Mouse (Mus musculus) T-helper 2 cell (primary cell): ENCODE measurements around the gene Gramd4.

Experiments used
- in situ Hi-C: fragments of 300-600 bp; cut with MboI, MseI; formaldehyde crosslinking; loops from one replicate; pipeline ENCODE4 v1.15.1; 2025; ENCODE audit warnings: high pct_unique_total_duplicates

The Gramd4 gene

DNA sequence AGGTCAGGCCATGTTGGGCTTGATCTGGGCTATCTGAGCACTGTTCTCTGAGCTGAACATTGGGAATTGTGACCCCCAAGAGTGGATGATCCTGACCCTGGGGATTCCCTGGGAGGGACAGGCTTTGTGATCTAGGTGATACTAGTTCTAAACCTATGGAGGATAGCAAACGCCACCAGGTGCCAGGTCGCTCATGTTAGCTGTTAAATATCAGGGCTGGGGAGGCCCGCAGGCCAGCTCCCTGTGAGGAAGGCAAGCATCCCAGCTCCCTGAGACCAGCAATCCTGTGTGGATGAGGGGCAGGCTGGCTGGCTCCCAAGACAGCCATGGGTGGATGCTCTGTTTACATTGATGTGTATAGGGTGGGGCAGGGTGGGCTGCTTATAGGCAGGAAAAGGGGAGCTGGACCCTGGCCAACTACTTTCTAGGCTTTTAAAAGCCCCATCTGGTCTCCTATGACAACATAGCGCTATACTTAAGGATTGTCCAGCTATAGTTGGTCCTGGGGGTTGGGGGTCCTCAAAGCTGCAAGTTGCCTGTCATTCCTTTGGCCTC is 10.5 kb downstream of the Gramd4 start:
- in situ Hi-C loops = loop anchor here (5.0 kb wide), 1 partner anchor 46 kb away; no protein-coding TSS in a partner anchor

DNA sequence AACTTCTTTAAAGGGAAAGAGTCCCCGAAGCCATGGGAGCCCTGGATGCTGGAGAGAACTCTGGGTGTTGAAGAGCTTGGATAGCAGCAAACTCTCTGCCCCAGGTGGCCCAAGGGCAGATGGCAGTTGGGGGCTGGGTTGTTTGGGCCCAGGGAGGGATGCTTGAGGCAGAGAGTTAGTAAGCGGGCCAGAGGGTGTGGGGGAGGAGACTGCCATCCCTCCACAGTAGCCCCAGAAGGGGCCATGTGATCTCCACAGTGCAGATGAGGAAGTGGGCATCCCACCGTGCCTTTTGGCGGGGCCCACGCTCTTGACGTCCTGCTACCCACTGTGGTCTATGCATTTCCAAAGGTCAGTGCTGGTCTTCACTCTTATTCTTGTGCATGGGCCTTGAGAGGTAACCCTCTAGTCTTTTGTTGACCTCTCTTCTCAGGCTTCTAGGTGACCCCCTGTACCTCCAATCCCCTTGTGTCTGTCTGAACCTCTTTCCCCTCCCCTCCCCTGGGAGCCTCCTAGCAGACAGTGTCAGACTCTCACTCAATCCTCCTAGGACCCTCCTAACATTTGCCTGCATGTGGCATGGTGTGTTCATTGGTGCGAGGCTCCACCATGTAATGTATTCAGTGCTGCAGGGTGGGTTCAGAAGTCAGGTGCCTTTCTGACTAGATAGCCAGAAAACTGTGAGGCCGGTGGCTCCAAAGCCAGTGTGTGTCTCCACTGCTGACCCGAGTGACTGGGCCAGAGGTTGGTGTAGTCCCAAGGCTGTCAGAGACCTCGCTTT is 11.7 kb downstream of the Gramd4 start:
- in situ Hi-C loops = loop anchor here (5.0 kb wide), 1 partner anchor 47 kb away; no protein-coding TSS in a partner anchor

DNA sequence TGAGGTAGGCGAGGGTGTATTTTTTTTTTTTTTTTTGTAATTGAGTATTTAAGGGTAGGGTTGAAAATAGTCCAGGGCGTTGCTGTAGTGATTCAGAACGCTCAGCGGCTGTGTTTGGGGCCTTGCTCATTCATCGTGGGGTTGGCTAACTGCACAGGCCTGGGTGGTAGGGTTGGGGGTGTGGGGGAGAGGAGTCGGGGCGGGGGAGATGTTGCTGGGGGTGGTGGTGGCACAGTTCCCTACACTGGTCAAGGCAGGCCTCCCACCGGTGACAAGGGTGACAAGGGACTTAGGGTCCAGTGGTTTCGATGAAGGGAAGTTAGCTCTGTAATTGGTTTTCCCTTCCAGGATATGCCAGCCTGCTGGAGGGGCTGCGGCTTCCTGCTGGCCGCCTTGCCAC is 12.9 kb downstream of the Gramd4 start:
- in situ Hi-C loops = no loop called here

DNA sequence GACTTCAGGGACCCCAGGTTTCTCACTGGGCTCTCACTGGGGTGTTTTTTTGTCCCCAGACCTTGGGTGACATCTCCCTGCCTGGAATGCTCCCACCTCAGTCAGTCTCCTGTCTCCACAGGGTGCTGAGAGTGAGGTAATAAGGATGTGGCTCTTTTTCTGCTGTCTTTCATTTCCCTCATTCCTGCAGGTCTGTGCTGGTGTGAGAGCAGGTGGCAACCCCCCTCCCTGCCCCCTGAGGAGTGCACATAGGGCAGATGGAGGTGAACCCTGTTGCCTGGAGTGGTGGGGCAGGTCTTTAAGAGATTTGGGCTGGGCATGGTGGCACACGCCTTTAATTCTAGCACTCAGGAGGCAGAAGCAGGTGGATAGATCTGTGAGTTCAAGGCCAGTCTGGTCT is 13.7 kb downstream of the Gramd4 start:
- in situ Hi-C loops = no loop called here

DNA sequence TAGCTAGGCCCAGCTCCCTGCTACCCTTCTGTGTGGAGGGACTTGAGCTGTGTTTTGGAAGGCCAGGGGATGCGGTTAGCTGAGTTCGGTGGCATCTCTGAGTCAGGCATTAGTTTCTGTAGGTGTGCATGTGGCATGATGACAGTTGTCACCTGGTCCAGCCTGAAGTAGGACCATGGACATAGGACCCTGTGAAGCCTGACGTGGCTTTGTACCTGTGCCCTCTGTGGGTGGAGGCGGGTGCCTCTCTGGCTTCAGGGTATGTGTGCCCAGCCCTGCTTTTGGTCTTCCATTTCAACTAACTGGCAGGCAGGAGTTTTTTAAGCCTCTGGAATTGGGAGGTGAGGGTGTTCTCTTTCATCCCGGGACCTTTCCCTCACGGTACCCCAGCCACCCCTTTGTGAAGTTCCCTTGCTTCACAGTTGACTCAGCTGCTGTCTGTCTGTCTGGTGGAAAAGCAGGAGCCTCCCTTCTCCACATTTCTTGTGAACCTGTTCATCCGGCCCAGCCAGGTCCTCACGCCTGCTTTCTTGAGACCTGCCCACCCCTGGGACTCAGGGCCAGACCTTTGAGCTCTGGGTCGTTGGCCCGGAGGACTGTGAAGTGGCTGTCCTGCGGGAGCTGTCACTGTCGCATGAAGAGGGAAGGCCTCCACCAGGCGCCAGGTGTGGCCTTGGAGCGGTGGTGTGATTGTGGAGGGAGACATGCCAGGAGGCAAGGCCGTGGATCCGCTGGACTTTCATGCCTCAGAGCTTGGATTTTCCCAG is 16.9 kb downstream of the Gramd4 start:
- in situ Hi-C loops = no loop called here

DNA sequence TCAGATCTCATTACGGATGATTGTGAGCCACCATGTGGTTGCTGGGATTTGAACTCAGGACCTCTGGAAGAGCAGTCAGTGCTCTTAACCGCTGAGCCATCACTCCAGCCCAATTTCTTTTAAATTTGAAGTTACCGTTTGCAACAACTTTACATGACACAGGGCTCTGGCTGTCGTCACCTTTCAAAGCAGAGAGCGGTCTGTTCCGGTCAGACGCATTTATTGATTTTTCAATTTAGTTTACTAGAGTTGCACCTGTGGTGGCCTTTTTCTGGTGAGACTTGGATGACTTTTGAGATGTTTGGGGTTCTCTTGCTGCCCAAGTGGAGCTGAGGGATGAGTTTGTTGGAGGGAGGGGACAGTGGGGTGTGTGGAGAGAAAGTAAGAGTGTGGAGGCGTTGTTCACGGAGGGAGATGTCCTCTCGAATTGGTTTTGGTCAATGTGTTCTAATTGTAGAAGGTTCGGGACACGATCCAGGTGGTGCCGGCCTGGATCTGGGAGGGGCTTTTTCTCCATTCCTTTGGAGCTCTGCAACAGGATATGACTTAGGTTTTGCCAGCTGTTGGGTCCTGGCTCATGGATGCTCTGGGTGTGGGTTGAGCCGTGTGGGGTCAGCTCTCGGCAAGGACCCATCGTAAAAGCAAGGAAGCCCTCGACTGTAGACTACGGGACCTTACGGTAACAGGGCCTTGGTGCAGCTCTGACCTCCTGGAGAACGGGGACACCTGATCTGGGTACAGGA is 18.0 kb downstream of the Gramd4 start:
- in situ Hi-C loops = no loop called here

GRCm38 (mm10) chr15:86076048-86076315 is 18.5 kb downstream of the Gramd4 start:
- in situ Hi-C loops = no loop called here

- in situ Hi-C loops = no loop called here
These were observed 18.9 kb downstream of the Gramd4 start for GRCm38 (mm10) chr15:86076378-86076777.

GRCm38 (mm10) chr15:86077934-86078333 is 20.4 kb downstream of the Gramd4 start:
- in situ Hi-C loops = no loop called here

DNA sequence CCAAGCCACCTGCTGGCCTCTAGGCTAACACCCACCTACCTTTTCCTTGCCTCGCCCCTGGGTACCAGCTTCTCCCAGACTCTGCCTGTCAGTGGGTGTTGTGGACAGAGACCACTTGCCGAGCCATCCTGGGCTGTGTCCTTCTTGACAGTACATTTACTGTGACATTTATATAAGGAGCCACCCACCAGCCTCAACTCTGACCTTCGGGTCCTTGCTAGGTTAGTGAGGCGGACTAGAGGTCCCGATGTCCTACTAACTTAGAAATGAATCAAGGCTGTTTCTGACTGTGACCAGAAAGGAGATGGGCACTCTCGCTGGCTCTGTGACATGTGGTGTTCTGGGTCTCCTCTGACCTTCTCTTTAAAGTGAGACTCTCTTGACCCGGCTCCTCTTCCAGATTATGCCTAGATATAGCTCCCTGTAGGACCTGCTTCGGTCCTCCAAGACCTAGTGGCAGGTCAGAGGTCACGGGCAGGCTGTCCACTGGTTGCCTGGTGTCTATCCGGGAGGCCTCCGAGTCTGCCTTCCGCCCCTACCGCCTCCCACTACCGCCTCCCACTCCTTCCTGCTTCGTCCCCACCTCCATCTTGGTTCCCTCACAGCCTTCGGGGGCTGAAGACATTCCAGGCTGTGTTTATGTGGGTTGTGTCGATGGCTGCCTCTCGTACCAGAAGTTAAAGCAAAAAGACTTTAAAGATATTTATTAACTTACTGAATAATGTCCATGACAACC is 21.2 kb downstream of the Gramd4 start:
- in situ Hi-C loops = no loop called here

DNA sequence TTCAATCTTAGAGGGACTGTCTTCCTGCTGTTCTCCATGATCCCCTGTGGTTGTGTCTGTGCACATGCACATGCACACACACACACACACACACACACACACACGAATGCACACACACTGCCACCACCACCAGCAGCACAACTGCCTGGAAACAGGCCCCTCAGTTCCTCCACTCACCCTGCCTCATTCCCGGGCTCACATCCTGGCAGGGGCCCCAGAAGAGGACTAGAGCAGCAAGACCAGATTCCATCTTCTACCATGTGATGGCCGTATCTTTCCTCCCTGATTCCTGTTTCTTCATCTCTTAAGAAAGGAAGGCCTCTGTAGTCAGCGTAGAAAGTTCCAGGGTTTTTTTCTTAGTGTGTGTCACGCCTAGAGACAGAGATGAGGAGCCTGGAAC is 22.0 kb downstream of the Gramd4 start:
- in situ Hi-C loops = no loop called here

- in situ Hi-C loops = no loop called here
These were observed 22.4 kb downstream of the Gramd4 start for GRCm38 (mm10) chr15:86079876-86080275.

GRCm38 (mm10) chr15:86080408-86080807 is 22.9 kb downstream of the Gramd4 start:
- in situ Hi-C loops = no loop called here

- in situ Hi-C loops = no loop called here
These were observed 24.2 kb downstream of the Gramd4 start for GRCm38 (mm10) chr15:86081654-86082053.

DNA sequence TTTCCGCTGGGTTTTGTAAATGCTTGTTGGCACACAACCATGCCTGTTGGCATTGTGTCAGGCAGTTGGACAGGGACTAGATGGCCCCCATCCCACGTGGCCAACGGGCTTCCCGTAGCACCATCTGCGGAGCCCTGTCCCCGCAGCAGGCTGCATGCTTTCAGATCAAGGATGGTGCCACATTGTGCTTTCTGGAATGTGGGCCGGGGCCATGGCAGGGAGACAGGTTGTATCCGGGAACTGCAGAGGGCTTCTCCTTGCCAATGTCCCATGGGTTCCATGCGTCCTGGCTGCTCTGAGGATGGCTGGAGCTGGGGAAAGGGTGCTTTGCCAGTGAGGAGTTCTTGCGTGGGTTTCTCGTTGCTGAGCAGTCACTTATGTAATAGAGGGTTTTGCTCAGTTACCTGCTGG is 25.1 kb downstream of the Gramd4 start:
- in situ Hi-C loops = no loop called here

- in situ Hi-C loops = no loop called here
These were observed 25.8 kb downstream of the Gramd4 start for GRCm38 (mm10) chr15:86083261-86083741.

DNA sequence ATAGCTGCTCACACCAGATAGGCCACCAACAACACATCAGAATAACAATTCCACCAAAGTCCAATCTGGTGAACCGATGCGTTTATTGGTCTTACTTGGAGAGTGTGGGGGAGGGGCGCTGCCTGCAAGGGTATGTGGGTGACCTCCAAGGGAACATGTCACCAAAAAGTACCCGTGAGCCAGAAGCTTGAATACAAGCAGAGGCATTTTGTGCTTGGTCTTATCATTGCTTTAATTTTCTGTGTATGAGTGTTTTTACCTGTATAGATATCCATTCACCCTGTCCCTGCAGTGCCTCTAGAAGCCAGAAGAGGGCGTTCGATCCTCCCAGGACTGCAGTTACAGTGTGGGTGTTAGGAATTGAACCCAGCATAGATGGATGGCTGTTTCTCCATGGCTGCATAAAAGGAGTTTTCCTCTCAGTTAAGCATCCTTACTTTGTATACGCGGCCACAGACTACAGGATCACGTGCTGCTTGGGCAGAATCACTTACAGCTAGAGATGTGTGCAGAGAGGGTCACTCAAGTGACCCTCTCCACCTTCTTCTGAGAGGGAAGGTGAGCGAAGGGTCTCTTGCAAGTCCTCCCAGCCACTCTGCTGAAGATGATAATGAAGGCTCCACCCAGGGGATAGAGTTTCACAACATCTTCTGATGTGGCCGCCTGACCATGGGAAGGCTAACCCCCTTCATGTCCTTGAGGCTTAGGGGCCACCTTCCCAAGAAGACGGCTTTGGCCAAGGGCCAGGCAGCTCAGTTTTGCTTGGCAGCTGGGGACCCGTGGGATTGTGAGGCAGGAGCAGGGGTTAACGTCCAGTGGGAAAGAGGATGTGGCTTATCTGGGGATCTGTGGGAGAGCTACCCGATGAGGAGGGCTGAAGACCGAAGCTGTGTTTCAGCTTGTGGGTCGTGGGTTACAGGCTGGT is 28.1 kb downstream of the Gramd4 start:
- in situ Hi-C loops = no loop called here

- in situ Hi-C loops = no loop called here
These were observed 28.8 kb downstream of the Gramd4 start for GRCm38 (mm10) chr15:86086291-86086706.

DNA sequence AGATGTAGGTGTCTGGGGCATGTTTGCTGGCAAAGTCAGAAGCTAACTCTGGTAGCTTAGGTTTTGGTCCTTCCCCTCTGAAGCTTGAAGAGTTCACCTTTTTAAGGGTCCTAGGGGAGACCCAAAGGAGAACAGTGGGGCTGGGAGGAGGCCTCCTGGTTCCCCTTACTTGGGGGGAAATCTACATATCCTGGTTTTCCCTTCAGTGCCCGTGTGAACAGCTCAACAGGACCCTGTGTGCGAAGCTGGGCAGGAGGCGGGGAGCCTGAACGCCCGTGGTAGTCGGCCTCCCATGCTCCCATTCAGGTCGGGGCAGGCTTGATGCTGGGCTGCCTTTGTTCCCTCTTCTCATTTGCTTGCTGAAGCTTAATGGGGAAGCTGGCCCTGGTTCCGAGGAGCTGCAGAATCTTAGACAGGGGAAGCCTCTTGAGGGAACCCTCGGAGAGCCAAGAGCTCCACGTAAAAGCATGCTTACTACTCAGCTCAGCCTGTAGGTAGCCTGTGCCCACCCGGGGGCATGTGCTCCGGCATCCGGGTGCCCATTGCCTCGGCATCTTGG is 30.2 kb downstream of the Gramd4 start:
- in situ Hi-C loops = no loop called here

- in situ Hi-C loops = no loop called here
These were observed 30.8 kb downstream of the Gramd4 start for GRCm38 (mm10) chr15:86088266-86088790.
